Mouse (Mus musculus) CD8-positive naive resting alpha-beta T cell, adult 57 days (primary cell): ENCODE results near the gene Cox8b. TPM values are rescaled to one million over a fixed set of nuclear protein-coding genes. Genes with fewer than 3 reads are reported as not detected.

Experiments used
- total RNA-seq: library from RNA; stranded (reverse); gene quantifications from one replicate; pipeline ENCODE4 v1.2.4, GENCODE M21; 2023

The Cox8b gene
- total RNA-seq = not detected

GRCm38 (mm10) chr7:140900220-140900619, at the start of gene Cox8b:
TSS of gene Cox8b (minus strand) at chr7:140900446.

GRCm38 (mm10) chr7:140941222-140942051, 41.2 kb upstream of the Cox8b start, which contains the start of gene Pgghg:
TSS of gene Pgghg (plus strand) at chr7:140941391.

GRCm38 (mm10) chr7:140920418-140921029, 20.3 kb upstream of the Cox8b start, which contains the start of gene Nlrp6:
TSS of gene Nlrp6 (plus strand) at chr7:140920902.

GRCm38 (mm10) chr7:140881696-140882468, 18.4 kb downstream of the Cox8b start, which contains the start of the genes Psmd13 and Sirt3:
TSS of gene Psmd13 (plus strand) at chr7:140881968.
TSS of gene Sirt3 (minus strand) at chr7:140882309.

GRCm38 (mm10) chr7:140857550-140858505, 42.4 kb downstream of the Cox8b start, which contains the start of gene Bet1l:
TSS of gene Bet1l (minus strand) at chr7:140857577.

GRCm38 (mm10) chr7:140856785-140857549, 43.3 kb downstream of the Cox8b start, which contains the start of gene Ric8a:
TSS of gene Ric8a (plus strand) at chr7:140856957.

GRCm38 (mm10) chr7:140855860-140856784, 44.1 kb downstream of the Cox8b start, which contains the start of gene Gm45785:
TSS of gene Gm45785 (minus strand) at chr7:140856331.

Other genes with a start within 250 kb of the Cox8b start
- gene Olfr539, start 240.5 kb downstream of the Cox8b start, total RNA-seq = not detected
- gene Olfr45, start 218.5 kb downstream of the Cox8b start, total RNA-seq = not detected
- gene Olfr541, start 203.2 kb downstream of the Cox8b start, total RNA-seq = not detected
- gene Cyp2e1, start 136.7 kb downstream of the Cox8b start, total RNA-seq = not detected
- not detected for gene Syce1, start 112.6 kb downstream of the Cox8b start, total RNA-seq
- not detected for gene Zfp941, start 78.3 kb downstream of the Cox8b start, total RNA-seq
- gene Urah, start 65.4 kb downstream of the Cox8b start, total RNA-seq = not detected
- not detected for gene Scgb1c1, start 54.9 kb downstream of the Cox8b start, total RNA-seq
- gene Odf3, start 52.6 kb downstream of the Cox8b start, total RNA-seq = not detected
- not detected for gene Gm45785, start 44.1 kb downstream of the Cox8b start, total RNA-seq
- 108 TPM for gene Ric8a, start 43.5 kb downstream of the Cox8b start, total RNA-seq
- 31.9 TPM for gene Bet1l, start 42.9 kb downstream of the Cox8b start, total RNA-seq
- gene Psmd13, start 18.5 kb downstream of the Cox8b start, total RNA-seq = 77.9 TPM
- gene Sirt3, start 18.1 kb downstream of the Cox8b start, total RNA-seq = 8.5 TPM
- gene Nlrp6, start 20.5 kb upstream of the Cox8b start, total RNA-seq = not detected
- gene Pgghg, start 40.9 kb upstream of the Cox8b start, total RNA-seq = 10.4 TPM
- not detected for gene Ifitm5, start 49.8 kb upstream of the Cox8b start, total RNA-seq
- gene Gm45717, start 55.5 kb upstream of the Cox8b start, total RNA-seq = not detected
- 16.1 TPM for gene Ifitm2, start 55.5 kb upstream of the Cox8b start, total RNA-seq
- not detected for gene Ifitm1, start 66.8 kb upstream of the Cox8b start, total RNA-seq
- gene Ifitm3, start 110.3 kb upstream of the Cox8b start, total RNA-seq = 5.0 TPM
- gene Ifitm6, start 117.5 kb upstream of the Cox8b start, total RNA-seq = 2.3 TPM
- gene Gm17387, start 128.7 kb upstream of the Cox8b start, total RNA-seq = not detected
- 1.3 TPM for gene B4galnt4, start 160.7 kb upstream of the Cox8b start, total RNA-seq
- 37.8 TPM for gene Pkp3, start 177.8 kb upstream of the Cox8b start, total RNA-seq
- 71.6 TPM for gene Sigirr, start 200.1 kb upstream of the Cox8b start, total RNA-seq
- gene Ano9, start 217.4 kb upstream of the Cox8b start, total RNA-seq = not detected
- gene Ptdss2, start 221.9 kb upstream of the Cox8b start, total RNA-seq = 7.1 TPM